Mouse (Mus musculus) right cerebral cortex, postnatal 25 days (tissue): ENCODE measurements around the gene Gm45140.
"Not testable (repeated sequence)": the region's sequence is repeated elsewhere in the genome, so short reads cannot be mapped to it uniquely, and the experiment has no call there.

Source experiments
- DNase-seq: peaks from one replicate; pipeline ENCODE4 v3.0.0; 2022

The Gm45140 gene

DNA sequence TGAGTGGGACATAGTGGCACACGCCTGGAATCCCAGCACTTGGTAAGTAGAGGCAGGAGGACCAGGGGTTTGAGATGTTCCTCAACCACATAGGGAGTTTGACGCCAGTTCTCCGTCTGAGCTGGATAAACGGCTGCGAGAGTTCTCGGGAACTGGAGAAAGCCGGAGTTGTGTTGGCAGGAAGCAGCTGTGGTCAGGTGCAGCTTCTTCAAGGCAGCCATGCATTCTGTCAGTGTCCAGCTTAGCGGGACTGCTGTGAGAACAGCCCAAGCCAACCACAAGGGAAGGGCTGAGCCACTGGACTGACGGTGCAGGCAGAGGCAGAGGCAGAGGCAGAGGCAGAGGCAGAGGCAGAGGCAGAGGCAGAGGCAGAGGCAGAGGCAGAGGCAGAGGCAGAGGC lies 60.7 kb downstream of the Gm45140 start:
- no peak for DNase-seq

DNA sequence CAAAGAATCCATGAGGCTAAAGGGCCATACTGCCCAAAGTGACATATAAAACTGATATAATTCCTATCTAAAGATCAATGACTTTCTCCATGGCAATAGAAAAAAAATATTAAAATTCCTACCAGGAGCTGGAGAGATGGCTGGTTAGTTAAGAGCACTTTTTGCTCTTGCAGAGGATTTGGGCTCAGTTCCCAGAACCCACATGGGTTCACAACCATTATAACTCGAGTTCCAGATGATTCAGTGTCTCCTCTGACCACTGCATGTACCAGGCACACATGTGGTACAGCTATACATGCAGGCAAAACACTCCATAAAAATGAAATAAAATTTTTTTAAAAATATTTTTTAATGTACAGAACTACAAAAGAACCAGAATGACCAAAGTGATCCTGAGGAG lies 61.1 kb downstream of the Gm45140 start:
- DNase-seq: no peak

DNA sequence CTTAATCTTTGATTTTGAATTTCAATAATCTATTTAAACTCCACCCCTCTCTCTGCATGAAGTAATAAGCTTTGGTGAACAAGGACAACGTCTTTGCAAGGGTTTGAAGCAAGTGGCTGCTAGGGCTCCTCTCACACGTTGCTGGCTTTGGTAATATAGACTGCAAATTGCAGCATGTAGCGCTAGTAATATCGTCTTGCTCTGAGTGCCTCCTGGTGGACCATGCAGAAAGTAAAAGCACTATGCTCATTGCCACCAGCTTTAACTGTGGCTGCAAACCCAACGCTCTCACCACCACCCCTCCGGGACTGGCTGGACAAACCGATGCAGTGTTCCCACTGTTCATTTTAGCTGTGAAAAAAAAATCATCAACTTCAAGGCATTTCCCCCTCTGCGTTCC lies 65.0 kb downstream of the Gm45140 start:
- no peak for DNase-seq

DNA sequence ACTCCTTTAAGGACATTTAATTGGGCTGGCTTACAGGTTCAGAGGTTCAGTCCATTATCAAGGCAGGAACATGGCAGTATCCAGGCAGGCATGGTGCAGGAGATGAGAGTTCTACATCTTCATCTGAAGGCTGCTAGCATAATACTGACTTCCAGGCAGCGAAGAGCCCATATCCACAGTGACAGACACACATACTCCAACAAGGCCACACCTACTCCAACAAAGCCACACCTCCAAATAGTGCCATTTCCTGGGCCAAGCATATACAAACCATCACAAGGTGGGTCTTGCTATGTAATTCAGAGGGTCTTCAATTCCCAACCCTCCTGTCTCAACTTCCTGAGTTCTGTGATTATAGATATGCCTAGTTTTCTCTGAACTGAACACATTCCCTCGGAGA lies 71.3 kb downstream of the Gm45140 start:
- DNase-seq: not testable (repeated sequence)

DNA sequence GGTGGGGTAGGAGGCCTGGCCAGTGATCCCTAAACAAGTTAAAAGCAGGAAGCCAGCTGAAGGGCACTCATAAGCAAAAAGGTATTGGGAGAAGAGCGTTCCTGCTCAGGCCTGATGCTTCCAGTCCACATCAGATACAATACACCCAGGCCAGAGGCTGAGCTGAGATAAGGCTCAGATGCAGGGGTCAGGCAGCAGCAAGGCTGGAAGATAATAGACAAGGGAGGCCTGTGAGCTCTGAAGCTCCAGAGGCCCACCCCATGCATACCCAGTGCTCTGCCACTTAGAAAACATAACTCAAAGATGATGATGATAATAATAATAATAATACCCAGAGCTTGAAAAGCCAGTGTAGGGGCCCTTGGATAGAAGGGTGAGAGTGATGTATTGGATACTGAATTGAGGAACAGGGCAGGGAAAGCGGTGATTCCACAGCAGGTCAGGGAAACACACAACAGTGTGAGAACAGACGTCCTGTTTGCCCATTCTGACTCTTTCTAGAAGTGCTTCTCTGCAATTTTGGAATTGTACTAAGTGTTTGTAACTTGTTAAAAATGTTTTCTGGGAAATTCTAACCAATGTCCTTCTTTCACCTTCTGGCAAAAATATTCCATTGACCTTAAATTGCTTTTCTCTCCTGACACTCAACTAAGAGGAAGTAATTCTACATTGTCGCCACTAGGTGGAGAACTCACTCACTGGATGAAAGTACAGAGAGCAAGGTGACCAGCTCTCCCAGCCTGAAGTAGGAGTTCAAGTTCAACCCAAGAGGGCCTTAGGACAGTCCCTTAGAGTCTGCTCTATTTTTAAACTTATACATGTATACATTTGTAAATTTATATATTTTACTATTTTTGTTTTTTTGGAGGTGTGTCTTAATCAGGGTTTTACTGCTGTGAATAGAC lies 72.0 kb downstream of the Gm45140 start:
- no peak for DNase-seq

DNA sequence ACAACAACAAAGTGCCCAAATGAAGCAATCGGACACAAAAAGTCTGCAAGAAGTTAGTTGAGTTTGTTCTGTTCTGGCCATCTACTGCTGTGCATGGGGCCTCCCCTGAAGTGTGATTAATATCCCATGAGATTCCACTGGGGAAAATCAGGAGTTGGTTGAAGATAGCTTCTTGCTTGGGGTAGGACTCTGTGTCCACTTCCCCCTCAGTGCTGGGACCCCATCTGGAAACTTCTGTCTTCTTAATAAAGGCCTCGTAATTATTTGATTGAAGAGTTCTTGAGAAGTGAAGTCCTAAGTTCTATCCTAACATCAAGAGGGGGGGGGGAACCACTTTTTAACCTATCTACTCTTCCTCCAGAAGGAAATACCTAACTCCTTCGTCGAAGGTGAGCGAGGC lies 73.4 kb downstream of the Gm45140 start:
- no peak for DNase-seq

DNA sequence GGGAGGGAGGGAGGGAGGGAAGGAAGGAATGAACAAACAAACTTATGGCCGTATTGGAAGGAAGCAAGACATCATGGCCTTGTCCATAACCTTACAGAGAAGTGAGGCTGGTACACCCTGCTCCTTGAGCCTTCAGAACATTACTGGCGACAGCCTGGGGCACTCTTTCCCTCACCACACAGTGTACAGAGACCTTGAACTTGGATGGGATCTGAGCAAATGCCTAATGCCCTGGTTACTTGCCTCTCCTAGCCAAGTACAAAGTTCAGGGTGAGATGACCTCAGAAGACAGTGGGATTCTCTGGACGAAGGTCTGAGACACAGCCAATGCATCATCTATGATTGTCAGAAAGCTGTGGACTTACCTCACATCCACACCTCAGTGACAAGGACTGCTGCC lies 75.7 kb downstream of the Gm45140 start:
- no peak for DNase-seq

DNA sequence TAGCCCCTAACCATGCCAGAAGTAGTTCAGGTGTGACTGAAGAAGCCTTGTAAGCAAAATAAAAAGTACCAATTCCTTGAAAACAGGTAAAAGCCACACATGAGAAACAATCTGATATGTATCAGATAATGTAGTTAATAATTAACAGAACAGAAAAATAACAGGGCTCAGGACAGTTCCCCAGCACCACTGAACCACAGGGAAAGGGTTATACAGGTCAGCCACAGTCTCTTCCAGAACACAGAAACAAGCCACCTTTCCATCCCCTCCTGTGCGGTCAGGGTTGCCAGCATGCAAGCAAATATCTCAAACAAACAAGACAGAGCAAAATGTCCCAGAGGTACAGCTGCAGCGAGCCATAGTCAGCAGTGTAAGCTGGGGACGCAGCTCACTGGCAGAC lies 76.2 kb downstream of the Gm45140 start:
- DNase-seq: no peak

DNA sequence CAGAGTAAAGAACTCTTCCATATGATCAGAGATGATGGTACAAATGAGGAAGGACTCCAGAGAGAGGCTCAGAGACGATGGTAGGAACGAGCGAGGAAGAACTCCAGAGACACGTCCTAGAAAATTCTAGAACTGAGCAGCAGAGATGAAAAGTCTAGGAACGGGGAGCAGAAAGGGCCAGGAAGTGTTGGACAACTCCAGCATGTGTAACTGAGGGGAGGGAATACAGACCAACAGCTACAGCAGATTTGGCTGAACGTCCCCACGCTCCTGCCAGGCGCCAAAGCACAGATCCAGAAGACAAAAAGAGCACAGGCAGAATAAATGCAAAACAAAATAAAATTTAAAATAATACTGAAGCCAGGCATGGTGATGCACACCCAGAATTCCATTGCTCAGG lies 78.7 kb downstream of the Gm45140 start:
- no peak for DNase-seq

DNA sequence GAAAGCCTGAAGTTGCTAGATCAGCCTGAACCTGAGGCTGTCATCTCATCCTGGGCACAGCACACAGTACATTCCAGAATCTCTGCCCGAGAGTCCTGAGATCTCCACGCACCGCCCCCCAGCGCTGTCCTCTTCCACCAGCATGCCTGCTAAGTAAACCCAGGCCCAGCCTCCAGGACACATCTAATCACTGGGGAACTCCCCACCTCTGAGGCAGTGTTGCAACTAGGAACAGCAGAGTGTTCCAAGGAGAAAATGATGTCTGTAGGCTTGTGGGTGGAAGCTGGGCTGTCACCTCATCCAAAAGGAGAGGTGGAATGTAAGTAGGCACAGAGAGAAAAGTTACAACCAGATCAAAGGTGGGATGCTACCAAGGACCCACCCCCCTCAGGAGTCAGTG lies 80.4 kb downstream of the Gm45140 start:
- no peak for DNase-seq

DNA sequence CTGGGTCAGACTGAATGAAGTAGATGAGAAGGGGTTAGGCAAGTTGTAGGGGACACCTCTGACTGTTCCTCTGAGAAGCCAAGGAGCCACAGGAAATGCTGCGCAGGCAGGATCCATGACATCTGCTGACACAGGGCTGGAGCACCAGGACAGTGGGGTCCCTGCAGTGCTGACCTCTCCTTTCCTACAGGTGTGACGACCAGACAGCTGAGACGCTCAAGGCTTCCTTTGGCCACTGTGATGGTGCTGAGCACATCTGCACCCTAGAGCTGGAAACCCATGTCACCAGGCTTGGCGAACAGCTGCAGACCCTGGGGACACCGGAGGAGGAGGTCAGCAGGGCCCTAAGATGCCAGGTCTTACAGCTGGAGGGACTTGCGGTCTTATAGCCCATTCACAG lies 84.0 kb downstream of the Gm45140 start:
- DNase-seq: no peak

DNA sequence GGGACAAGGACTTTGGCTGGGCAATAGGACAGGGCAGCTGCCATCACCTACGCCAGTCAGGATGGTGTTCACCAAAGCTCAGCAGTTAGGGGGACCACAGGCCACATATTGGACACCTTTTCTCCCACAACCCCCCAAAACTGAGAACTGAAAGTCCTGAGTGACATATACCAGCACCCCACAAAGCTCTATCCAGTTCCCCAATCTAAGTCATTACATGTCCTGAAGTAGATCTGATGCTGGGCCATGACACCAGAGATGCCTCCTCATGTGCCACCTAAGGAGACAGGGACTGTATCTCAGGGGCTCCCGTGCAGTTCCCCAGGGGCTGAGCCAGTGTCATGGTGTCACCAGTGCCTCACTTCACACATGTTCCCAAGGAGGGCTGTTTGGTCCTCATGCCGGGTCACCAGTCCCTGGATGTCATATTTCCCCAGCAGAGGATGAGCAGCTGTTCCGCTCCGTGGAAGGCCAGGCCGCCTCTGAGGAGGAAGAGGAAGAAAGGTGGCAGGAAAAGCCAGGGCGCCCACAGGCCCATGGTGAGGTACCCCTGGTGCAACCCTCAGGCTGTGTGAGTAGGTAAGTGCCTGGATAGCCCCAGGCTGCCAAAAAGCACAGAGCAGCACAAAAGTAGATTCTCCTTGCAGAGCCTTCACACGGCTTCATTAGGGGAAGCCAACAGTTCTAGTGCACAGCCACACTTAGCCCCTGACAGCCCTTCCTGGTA lies 85.2 kb downstream of the Gm45140 start:
- no peak for DNase-seq

DNA sequence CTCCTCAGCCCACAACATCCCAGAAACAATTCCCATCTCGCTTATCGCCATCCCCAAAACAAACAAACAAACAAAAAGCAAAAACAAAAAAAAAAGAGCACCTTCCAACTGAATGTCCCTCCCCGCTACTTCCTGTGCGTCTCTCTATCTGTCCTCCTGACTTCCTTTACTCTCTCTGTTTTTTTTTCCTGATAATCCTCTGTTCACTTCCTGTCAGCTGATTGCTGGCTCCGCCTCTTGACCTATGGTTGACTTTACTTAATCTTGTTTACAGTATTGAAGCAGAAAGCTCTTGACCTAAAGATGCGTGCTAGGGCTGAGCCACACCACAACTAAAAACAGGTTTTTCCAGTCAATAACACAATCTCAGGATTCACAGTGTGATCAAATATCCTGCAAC lies 87.1 kb downstream of the Gm45140 start:
- DNase-seq: no peak

DNA sequence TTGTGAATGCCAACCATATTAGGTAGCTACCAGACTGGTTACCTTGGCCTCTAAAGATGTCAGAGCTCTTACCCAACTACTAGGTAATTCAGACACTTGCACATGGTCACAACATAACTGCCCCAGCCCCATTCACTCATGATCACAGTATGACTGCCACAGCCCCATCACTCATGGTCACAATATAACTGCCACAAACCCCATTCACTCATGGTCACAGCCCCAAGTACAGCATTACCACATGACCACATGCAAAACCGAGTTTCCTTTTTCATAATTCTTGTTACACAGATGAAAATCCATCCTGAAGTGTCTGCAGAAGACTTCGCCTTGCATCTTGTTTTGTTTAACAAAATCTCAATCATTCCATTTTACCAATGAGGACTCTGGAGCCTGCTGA lies 87.5 kb downstream of the Gm45140 start:
- DNase-seq: no peak

DNA sequence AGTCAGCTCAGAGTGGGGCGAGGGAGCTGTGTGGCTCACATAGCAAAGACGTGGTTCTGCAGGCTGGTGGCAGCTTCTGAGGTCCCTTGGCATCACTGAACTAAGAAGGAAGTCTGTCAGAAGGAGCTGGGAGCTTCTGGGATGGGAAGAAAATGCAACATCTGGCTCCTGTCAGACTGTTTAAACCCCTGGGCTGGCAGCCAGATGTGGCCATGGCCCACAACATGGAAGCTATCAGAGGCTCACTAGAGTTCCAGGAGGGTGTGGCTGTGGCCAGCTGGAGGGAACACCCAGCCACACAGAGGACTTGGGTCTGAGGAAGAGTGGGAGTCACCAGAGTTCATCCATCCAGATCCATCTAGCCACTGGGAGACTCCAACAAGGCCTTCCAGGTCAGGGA lies 88.7 kb downstream of the Gm45140 start:
- DNase-seq: no peak

DNA sequence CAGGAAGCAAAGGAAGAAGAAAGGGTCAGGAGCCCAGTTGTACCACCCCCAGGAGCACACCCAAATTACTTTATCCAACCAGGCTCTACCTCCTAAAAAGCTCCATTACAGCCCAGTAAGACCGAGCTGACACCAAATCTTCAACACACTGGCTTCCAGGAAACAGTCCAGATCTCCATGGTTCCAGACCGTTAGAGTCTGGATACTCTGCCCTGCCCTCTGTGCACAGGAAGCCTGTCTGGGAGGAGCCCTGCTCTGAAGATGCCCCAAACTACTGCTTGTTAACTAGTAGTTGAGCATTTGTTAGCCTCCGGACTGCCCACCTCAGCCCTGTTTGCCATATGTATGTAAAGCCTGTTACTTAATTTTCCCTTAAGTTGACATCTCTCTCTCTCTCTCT lies 89.5 kb downstream of the Gm45140 start:
- DNase-seq: no peak

DNA sequence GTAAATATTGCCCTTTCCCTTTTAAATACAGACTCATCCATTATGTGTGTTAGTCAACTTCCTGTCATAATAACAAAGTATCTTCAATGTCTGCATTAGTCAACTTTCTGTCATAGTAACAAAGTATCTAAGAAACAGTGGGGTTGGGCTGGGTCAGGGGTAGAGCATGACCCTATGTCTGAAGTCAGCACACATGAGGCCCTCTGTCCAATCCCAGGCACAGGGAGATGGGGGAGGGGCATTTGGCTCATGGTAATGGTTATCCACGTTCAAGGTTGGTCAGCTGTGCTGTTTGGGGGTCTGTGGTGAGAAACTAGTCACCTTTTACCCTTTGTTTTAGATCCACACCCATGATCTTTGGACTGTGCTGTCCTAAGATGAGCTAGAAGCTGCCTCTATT lies 90.3 kb downstream of the Gm45140 start:
- no peak for DNase-seq

DNA sequence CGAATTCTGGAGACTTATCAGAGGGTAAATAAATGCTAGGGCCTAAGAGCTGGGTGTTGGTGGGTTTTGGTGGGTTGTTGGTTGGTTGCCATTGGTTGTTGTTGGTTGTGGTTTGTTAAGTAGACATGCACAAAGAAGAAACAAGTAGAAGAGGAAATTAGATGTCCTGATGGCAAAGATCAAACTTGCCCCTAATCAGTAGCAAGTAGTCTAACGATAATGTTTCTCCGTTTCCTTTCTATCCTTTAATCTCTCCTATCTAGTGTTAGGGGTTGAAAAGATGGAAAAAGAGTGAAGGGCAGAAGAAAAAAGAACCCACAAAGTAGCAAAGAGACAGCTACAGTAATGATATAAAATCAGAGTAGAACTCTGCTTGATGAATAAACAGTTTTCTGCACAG lies 91.0 kb downstream of the Gm45140 start:
- no peak for DNase-seq

DNA sequence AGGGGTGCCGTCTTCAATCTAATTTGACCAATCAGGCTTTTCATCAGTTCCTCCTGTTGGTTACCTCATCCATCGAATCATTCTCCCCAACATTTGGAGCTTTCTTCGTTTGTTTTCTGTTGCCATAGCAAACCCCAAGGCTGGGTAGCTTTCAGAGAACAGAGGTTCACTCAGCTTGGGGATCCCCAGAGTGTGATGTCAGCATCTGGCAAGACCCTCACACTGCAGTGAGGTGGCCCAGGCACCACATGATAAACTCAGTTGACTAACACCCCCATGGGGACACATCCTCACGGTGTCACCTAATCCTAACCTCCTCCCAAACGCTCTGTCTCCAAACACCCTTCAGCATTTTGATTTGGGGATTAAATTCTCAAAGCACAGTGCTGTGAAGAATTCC lies 92.3 kb downstream of the Gm45140 start:
- DNase-seq: no peak

DNA sequence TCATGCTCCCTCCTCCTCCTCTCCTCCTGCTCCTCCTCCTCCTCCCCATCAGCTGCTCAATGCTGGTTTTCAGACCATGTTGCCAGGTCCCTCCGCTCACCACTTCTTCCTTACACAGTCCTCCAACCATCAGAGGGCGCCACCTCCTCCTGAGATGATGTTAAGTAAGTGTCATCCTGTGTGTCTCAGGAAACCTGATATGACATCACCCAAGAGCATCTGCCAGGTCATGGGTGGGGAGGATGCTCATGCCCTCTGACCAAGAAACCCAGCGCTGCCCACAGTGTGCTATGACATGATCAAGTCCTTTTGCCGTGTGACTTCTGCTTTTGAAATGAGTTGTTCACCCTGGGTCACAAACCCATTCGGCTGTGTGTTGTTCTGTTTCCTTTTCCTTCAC lies 92.8 kb downstream of the Gm45140 start:
- DNase-seq: no peak

DNA sequence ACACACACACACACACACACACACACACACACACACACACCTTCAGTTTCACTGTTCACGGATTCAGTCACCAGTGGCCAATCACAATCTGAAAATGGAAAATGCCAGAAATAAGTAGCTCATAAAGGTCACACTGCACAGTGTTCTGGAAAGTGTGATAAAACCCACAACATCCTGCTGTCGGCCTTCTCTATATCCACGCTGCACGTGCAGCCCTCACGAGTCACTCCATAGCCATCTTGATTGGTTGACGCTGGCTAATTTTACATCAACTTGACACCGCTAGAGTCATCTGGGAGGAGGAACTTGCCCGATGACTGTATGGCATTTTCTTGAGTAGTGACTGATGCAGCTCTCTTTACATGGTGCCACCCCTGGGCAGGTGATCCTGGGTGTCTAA lies 93.6 kb downstream of the Gm45140 start:
- DNase-seq: no peak

DNA sequence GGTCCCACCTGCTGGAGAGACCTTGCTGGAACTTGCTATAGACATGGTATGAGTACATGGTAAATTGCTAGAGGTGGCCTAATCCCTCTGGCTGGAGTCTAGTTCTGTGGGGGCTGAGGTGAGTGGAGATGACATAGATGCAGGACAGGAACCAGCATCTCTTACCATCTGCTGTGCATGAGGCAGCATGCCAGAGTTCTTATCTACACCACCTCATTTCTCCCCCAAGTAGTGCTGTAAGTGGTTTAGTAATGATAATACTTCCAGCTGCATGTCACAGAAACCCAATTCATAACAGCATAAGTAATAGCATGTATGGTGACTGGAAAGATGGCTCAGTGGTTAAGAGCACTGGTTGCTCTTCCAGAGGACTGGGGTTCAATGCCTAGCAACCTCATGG lies 95.1 kb downstream of the Gm45140 start:
- DNase-seq: no peak

DNA sequence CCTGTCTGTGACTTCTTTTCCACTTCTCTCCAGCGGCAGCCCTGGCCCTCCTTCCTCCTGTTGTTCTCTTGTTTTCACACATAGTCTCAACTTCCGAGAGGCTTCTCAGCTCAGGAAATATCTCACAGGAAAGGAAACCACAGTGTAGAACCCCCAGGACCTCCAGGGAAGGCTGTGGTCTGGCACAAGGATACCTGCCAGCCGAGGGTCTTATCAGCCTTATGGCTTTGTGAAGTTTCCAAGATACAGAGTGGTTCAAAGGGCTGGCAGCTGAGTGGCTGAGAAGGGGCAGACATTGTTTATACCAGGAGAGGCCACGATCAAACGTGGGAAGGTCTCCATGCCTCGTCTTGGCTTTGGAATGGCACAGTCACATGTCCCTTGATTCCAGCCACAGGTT lies 95.7 kb downstream of the Gm45140 start:
- no peak for DNase-seq
